Mouse (Mus musculus) lung, postnatal 25 days (tissue): ENCODE data around the gene Npas3.

Experiments
- DNase-seq: peaks from one replicate; pipeline ENCODE4 v3.0.0; 2022; ENCODE audit warnings: low spot score

The Npas3 gene

DNA sequence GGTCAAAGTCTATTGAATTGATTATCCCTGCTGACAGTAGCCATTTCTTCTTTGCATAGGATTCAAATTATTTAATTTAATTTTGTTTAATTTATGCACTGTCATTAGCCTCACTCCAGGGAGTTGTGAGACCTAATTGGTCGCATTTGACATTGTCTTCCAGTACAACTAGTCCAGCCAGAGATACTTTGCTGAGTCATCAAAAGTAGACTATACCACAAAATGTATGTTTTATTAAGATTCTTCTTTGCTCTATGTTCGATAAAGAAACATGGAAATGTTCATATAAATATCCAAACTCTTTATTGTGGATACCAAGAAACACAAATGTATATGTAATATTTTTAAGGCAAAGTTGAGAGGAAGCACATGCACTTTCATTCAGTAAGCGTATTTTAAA is 446.8 kb downstream of the Npas3 start:
- no peak for DNase-seq

DNA sequence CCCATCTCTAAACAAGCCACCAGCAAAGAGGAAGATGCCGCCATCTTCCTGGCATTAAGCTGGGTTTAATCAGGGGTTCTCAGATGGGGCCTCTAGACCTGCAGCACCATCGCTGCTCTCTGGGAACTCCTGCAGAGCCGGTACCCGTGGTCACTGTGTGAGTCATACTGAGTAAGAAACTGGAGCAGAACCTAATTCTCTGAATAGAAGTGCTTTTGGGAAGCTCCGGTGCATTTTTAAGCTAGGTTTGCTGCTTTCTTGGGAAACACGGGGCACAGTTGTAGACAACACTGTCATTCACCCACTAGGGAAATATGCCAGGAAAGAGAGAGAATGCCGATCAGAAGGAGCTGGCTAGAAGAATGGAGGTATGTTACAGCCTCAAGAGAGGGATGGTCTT is 449.2 kb downstream of the Npas3 start:
- DNase-seq, result no peak

DNA sequence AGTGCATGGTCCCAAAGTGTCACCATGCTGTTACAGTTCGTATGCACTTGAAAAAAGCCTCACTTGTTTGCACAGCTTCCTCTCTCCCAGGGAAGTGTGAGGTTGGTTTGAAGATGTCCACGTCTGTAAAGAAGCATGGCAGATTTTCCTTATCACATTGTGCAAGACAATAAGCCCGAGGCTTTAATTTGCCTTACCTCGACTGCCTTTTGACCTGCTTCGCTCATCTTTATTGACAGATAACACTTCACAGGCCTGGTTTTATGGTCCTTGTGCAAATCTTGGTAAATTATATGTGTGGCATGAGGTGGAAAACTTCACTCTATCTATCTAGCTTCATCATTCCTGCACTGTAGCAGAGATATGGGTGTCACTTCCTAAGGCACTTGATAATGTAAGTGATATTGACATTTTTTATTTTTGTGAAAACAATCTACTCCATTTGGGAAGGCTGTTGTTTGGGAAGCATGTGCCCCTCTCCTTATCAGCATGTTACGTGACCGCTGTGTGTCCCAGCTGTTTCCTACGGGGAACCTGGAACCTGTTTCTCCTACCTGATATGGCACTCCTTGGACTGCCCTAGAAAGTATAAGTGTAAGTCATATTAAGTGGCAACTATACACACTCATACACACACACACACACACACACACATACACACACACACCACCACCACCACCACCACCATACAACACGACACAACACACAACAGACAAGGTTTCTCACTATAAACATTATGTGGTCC is 450.2 kb downstream of the Npas3 start:
- no peak for DNase-seq

DNA sequence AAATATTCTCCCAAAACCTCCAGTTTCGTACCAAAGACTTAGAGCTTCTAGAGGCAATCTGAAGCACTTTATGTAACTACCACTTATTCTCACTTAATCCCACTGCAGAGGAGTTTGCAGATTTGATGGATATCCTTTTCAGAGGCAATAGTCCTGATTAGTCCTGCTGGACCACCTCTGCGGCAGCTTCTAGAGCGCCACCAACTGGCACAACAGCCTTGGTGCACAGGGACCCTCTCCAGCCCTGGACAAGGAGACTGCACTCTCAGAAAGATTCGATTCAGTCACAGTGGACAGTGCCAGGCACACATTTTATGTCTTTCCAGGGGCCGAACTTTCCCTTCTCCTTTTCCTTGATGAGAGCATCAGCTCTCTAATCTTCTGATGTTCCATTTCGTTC is 471.4 kb downstream of the Npas3 start:
- DNase-seq, result no peak

DNA sequence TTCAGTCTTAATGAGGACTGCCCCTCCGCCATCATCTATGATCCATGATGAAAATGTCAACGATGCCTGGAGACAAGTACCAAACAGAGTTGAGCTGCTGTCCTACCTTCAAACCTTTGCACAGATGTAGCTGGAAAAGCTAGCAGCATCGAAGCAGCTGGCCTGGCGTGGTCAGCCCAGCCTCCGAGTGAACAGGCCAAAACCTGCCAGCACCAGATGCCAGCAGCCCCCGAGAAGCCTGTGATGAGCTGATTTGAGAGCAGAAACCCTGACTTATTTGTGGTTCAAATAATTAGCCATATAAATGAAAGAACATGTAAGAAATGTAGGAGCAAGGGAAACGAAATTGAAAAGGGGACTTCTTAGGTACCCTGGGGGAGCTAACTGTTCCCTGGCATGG is 473.7 kb downstream of the Npas3 start:
- DNase-seq, result no peak

DNA sequence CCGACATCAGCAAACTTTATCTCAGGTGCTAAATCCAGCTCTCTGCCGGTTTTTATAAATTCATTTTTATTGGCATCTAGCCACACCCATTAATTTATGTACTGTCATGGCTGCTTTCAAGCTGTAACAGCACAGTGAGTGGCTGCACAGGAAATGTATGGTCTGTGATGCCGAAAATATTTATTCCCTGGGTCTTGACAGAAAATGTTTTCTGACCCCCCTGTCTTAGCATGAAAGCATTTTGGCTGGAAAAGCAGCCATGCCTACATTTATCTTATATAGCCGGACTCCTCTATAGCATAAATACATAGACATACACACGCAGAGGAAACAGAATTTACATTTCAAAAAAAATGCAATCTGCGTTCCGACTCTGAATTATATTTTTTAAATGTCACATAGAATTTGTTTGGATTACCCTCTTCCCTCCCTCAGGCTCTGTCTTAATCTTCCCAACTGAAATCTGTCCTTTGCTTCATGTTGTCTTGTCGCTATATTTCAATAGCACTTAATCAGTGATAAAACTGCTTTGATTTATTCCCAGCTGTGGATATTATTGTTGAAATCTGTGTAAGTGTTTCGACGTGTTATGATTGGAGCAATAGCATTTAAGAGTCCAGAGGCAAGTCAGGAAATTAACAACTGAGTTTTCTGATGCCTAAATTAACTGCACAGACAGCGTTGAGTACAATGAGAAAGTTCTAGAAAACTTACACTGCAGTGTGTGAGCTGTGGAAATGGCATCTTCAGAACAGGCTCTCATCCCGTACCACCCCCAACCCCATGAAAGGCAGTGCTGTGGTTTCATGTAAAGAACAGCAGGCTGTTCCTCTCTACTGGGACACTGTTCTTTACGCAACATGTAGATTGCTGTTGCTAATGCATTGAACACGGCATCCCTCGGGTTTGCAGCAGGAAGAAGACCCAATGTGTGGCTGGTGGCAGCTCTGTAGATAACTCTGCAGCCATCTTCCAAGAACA is 474.5 kb downstream of the Npas3 start:
- no peak for DNase-seq

DNA sequence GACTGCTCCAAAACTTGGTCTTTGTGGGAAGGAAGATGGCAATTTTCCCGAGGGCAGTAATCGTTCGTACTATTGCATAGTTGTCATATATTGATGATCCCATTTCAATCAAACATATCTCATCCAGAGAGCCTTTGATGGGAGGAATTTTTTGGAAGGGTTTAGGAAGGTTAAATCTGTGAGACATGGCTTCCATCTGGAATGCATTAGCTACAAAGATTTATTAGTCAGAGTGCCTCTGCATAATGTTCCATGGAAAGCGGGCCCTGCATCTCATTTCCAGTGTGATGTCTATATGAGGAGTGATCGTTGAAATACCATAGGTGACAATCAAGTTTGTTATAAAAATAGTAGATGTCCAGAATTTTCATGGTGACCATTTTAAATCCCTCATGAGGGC is 480.8 kb downstream of the Npas3 start:
- DNase-seq, result no peak

DNA sequence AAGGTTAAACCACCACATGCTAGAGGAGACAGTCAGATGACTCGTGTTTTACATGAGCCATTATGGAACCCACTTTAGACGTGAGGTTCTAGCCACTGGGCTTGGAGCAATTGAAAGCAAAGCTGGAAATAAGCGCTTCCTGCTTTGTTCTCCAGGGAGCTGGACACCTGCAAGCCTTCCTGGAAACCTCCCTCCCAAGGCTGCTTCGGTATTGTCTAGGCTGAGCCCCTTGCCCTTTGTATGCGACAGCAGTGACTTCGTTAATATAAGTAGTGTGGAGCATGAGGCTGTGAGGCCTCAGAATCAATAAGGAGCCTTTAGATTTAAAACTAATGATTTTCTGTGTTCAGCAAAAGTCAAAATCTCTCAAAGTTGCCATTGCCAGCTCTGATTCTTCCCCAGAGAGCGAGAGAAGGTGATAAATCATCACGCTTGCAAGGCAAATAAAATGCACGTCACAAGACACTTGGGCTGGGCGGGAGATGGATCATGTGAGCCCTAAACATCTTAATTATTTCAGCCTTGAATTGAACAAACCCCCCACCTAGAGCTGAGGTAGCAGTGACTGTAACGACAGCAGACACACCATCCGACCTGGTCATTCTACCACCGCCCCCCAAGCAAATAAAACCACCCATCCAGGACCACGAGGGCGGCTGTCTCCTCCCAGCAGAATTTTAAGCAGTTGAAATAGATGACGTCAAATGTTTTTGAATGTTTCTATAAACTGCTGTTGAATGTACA is 490.2 kb downstream of the Npas3 start:
- no peak for DNase-seq

DNA sequence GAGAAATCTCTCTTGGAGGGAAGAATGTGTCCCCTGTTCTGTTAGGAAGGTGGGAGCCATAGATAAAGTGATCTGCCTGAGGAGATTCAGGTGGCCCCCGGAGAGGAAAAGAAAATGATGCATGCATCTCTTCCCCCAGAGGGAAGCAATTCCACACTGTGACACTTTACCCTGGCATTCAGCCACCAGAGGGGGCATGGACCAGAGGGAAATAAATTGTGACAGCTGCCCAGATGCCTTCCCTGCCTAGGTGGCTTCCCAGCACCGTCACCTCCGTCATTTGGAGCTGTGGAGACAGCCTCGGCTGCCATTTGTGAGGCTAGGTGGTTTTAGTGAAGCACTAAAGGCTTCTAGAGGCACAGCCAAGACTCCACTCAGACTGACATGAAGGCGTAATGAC is 498.2 kb downstream of the Npas3 start:
- DNase-seq, result no peak

DNA sequence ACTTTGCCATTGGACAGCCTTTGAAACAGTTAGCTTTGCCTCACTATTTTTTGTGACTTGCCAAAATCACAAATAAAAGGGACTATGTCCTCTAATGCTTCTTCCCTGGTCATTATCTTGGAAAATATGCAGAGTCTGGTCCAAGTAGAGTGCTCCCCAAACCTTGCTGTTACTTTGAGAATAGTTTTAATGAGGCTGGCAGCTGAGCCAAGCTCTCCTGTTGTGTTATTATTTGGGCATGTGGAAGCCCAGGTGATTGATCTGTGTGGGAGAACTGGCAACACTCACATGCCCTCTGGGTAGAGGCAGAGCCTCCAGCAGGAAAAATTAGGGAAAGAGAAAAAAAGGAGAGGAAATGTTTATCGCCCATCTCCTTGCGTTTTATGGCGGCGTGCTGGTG is 500.9 kb downstream of the Npas3 start:
- no peak for DNase-seq

DNA sequence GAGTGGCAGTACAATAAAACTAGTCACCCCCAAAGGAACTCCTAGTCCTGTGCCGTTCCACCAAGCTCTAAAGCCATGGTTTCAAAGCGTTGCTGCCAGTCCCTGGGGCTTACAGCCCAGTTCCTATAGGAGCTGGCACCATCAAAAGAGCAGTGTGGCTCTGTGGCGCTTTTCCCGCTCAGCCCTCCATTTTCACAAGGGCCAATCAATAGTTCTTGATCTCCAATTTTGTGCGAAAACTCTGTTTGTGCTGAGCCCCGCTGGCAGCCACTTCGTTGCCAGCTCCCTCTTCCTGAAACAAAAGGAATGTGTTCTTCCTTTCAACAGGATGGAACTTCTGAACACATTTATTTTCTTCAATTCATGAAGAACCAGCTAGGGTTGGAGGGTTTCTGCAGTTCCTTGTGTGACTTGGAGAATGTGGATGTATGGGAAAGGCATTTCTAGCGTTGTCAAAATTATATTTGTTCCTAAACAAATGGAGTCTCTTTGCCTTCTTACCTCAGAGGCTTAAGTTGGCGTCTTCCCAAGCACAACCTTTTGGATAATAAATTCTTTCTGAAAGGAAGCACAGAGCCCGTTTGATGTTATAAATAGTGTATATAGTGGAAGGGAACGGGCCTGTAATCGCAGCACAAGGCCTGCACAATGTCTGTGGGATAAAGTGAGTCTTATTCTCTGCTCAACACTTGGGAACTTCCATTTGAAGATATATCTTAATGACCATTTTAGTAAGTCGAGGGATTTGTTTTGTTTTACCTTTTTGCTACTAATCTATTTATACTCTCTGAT is 504.0 kb downstream of the Npas3 start:
- no peak for DNase-seq

DNA sequence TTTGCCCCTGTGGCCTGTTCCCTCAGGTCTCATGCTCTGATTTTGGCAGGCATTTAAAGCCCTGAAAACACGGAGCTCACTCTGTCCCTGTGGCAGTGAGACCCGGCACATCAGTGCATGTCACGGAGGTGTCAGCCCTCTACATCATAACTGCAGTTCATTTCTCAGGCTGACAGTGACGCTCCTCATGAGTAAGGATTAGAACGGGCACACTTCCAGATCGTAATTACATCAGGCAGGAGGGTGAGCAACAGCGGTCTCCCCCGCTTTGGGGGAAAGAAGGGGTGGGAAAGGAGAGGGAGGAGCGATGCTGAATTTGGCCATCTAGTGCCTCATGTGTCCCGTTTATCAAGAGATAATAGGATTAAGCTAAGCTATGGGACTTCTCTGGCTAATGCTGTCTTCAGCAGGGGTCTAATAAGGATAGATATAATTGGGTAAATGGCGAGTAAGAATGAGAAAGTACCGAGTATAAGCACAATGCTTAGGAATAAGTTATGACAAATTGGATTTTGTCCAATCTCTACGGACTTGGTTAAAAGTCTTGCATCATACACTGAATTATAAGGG is 505.0 kb downstream of the Npas3 start:
- DNase-seq, result no peak

DNA sequence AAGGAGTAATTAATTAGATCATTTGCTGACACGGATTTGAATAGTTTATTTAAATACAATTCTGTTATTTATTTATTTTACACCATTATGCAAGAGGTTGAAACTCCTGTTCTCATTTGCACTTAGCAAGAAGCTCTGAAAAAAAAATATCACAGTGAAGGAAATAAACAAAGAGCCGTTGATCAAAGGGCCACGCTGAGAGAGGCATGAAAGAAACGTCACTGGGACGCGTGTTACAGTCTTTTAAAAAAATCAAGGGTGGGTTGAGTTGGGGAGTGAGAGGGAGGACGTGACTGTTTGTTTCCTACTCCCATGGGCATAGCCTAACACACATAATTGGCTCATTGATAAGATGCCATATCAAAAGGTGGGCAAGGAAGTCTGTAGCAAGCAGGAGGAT is 505.8 kb downstream of the Npas3 start:
- DNase-seq, result no peak

DNA sequence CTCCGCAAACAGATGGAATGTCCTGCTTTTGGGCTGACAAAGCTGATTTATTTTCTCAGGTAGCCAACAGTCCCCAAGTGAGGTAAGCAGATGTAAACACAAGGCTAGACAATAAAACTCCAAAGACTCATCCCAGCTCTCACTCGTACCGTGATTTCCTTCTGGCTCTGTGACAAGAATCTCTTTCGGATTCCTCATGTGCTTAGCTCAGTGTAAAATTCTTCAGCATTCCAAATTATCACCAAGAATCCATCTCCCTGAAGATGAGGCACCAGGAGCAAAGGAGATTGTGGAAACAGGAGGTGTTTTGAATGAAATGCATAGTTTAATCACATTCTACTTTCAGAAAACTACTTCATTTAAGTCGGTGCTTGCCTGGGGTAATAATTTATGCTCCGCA is 509.2 kb downstream of the Npas3 start:
- DNase-seq, result no peak

DNA sequence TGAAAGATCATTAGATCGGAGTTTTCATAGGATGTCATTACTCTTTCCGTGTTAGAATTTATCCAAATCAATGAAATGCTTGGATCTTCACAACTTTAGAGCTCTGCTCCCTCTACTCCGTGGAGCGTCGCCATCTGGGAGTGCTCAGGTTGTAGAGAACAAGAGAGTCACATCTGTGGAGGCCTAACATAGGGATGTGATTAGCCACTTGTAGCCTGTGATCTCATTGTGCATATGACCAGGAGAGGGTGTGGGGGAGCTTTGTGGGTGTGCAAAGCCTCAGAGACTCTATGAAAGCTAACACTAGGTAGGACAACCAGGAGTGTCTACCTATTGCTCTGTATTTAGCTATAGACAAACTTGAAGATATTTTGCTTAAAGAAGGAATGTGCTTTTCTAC is 509.9 kb downstream of the Npas3 start:
- no peak for DNase-seq

DNA sequence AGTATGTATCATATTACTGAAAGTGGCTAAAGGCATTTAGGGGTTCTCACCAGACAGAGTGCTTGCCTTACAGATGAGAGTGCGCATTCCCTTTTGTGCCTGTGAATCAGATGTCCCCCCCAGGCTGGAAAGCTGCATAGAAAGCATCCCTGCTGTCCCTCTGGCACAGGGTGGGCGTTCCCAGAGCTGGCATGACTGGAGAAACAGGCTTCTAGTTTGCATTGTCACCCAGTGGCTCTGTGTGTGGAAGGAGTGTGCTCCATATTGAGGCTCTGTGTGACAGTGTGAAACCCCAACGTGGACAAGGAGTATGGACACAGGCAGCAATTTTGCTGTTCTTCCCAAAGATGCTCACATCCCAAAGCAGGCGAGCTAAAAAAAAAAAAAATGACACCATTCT is 515.7 kb downstream of the Npas3 start:
- DNase-seq, result no peak

DNA sequence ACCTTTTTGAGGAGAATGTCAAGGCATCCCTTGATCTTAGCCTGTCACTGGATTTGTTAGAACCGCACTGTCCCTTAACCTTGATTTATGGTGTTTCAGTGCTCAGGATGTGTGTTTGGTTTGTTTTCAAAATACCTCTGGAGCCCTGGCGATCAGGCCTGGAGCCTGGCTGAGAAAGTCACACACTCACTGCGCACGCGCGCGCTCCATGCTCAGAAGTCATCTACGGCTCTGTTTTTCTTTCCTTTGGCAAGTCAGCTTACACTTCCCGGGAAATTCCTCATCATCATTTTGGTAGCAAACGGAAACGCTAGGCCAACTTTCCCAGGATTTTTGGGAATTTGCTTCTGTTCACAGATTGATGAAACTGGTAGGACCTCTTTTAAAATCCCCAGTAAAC is 519.9 kb downstream of the Npas3 start:
- no peak for DNase-seq

DNA sequence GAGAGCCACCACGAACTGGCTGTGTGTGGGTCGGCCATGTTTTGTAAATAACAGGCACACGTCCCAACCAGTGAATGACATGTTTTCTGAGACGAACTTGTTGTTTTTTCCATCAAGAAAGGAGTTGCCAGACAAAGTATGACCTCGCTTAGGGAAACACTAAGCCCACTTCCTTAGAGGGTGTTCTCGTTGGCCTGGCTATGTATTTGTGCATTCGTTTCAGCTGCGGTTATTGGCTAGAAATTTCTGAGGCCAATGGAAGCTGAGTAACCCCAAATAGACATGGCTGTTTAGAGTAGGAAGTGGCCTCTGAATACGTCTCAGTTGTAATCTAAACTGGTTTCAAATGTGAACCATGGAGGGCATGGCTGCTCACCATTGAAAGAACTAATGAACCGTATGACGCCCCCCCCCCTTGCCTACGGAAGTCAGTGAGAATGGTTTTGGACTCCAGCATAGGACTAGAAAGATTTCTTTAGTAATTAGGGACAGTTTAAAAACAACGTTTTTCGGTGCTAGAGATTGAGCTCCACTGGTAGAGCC is 523.0 kb downstream of the Npas3 start:
- no peak for DNase-seq

DNA sequence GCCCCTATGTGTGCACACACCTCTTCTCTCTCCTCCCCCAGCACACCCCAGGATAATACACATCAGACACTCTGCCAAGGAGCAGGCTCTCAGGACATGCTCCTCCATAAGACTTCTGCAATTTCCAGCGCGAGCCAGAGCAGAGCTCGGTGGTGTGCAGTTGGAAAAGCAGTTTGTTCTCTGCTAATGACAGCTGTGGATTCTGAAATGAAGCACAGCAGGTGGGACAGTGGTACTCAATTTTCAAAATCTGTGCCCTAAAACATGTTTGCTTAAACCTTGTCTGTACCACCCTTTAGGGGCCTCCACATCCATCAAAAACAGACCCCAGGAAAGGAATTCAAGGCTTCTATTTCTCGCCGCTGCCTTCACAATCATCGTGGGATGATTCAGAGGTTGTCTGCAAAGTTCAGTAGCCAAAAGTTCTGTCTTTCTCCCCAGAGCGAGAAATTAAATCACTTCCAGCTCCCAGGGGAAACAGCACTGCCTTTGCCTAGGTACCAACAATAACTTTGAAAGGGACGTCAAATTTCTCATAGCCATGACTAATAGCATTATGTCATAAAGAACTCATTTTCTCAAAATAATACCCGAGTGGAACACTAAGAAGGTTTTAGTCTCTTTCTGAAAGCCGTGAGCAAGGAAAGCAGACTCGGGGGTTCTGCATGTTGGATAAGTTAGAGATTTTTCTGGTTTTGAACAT is 533.5 kb downstream of the Npas3 start:
- DNase-seq, result no peak

DNA sequence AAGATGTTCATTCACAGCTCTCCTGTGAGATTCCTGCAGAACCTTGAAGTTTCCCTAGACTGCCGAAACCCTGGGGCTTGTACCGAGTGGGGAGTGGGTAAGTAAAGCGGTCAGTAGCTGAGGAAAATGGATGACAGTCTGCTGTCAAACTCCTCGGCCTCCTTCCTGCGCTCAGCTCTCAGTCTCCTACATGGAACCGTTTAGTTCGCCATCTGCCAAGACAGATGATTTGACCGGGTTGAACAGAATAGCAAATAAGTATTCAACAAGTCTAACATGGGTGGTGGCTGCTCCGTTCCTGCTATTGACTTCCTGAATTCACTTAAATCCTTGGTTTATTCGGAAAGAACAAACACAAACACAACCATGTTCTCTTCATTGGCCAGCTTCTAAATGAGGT is 541.0 kb downstream of the Npas3 start:
- DNase-seq, result no peak
